Mouse (Mus musculus) kidney, adult 8-10 months (tissue): Measurements from ENCODE around the gene Slc37a4.
"Not testable (repeated sequence)": the region's sequence is repeated elsewhere in the genome, so short reads cannot be mapped to it uniquely, and the experiment has no call there.

Source experiments
- DNase-seq, 2 experiments: peaks; one replicate each; pipeline ENCODE4 v3.0.0; 2022

The Slc37a4 gene

DNA sequence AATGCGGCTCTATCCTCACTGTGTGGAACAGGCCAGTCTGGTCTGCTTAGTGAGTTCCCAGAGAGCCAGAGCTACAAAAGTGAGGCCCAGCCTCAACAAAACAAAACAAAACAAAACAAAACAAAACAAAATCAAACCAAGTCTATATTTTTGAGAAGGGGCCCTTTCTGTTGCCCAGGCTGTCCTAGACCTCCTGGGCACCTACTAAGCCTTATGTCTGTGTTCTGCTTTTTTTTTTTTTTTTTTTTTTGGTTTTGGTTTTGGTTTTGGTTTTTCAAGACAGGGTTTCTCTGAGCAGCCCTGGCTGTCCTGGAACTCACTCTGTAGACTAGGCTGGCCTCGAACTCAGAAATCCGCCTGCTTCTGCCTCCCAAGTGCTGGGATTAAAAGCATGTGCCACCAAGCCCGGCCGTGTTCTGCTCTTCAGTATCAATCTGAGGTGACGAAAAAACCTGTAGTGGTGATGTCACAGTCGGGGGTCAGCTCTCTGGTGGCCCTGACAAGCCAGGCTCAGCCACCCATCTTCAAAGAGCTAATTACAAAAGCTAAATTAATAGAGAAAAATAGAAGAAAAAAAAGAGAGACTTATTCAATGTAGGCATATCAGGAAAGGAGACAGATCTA, 47.9 kb downstream of the Slc37a4 start:
- DNase-seq = not testable (repeated sequence)

DNA sequence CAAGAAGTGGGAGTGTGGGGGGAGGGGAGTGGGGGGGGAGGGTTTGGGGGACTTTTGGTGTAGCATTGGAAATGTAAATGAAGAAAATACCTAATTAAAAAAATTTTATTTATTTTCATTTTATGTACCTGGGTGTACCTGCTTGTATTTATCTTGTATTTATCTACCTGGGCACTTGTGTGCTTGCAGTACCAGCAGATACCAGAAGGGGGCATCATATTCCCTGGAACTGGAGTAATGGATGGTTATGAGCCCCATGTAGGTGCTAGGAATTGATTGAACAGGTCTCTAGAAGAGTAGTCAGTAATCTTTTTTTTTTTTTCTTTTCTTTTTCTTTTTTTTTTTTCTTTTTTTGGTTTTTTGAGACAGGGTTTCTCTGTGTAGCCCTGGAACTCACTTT, 53.7 kb downstream of the Slc37a4 start:
- peak in 1 of 2 experiments; percentile 38 for DNase-seq
